Mouse (Mus musculus): ENCODE results near the gene Fbxo9.

DNA sequence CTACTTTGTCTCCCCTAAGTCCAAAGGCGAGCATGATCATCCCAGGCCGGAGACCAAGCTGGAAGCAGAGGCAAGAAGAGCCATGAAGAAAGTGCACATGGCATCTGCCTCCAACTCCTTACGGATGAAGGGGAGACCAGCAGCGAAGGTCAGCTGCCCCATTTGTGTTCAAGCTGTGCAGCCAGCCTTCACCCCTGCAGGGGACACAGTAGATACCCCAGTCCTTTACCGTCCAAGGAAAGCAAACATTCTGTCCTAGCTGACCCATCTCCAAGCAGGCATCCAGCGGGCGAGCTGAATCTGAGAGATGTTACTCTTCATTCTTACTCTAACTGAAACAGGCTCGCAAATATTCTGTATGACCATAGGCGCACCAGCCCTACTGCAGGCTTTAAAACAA is 46.5 kb downstream of the Fbxo9 start:
- TF ChIP-seq CTCF (IDR thresholded peaks at IDR 0.05; ENCODE audit: low read depth) (no peak), EP300 (optimal IDR thresholded peaks at IDR 0.05) (no peak)
